Mouse (Mus musculus) adrenal gland, adult (tissue): ENCODE measurements at regions not wholly inside any gene's neighbourhood (a gene's known extent, or its start where the extent isn't known, plus 50 kb on each side); places are given as distances from the start of the nearest gene placed in this dataset.

ENCODE experiments used
- DNase-seq, 2 experiments: peaks; one replicate each; pipeline ENCODE4 v3.0.0; 2022 to 2023; ENCODE audit warnings: low spot score in 1 of 2; ENCODE audit not compliant: inconsistent age in 2 of 2

DNA sequence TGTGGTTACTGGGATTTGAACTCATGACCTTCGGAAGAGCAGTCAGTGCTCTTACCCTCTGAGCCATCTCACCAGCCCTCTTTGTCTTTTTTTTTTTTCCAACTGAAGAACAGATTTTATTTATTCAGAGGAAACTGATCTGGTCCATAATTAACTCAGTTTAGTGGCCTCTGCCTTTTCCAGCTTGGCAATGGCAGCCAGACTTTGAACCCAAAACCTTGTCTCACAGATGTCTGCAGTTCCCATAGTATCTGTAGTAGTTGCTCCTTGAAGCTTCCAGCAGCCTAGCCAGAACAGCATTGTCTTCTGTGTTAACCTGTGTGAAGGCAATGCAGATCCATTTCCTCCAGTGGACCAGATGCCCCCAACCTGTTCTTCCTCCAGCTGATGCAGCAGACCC is 64.2 kb upstream of the Daam1 start:
- DNase-seq, result no peak

DNA sequence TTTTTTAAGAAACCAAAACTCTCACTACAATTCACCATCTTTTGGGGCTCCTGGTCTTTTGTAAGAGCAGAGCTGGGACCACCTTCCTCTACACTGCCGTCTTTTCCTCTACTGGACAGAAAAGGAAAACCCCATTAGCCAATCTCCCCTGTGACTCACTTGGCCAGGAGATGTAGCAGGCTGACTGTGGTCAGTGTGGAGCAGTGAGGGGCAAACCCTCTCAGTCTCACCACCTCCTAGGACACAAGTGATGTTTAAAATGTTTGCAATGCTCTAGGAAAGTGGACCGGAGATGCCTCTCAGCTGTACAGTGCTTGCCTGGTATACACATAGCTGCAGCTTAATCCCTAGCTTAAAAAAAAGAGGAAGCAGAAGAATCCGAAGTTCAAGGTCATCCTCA is 63.0 kb upstream of the Daam1 start:
- DNase-seq, result peak in 1 of 2 experiments; percentile 47

DNA sequence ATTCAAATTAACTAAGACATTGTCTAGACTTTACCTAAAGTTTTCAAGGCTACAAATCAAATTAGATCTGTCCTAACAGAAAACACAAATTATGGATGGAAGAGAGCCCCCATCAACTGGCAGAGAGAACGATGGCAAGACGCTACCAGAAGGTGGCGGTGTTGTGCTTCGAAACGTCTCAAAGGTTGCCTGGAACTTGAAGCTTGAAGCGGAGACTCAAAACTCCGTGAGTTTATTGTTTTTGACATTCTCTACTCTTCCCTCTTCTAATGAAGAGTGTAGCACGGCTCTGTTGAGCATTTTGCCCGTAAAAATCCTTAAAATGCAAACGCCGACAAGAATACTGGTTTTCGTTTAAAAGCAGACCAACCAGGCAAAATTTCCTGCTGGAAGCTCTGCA is 62.4 kb upstream of the Daam1 start:
- peak; percentile 76 to 94 for DNase-seq

DNA sequence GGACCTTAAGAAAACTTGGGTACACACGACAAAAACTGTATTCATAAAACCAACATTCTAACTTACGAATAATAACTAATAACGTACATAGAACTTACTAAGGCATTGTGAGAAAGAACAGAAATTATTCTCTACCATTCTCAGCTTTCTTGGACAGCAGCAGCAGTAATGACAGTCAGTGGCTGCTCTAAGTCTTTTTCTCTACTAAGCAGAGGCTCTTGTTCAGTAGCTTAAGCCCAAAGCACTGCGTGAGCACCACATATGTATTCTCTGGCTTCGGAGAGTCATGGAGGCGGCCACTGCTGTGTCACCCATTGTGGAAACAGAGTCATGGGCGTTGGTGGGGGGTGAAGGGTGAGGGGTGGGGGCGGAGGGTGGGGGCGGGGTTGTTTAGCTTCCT is 62.0 kb upstream of the Daam1 start:
- DNase-seq, result no peak

DNA sequence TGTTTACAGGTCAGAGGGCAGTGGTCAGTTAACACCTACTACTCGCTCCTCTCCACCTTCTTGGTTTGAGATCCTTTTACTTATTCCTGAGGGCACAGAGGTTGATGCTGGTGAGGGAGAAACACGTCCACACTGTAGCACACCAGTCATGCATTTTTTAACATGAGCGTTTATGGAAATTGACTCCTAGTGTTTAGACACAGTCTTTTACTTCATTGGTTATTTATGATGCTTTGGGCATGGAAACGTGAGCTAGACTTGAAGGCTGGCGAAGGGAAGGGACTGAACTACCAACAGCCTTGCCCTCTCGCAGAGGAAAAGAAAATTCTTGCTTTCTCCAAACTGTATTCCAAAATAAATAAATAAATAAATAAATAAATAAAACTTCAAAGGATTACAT is 61.6 kb upstream of the Daam1 start:
- no peak for DNase-seq

DNA sequence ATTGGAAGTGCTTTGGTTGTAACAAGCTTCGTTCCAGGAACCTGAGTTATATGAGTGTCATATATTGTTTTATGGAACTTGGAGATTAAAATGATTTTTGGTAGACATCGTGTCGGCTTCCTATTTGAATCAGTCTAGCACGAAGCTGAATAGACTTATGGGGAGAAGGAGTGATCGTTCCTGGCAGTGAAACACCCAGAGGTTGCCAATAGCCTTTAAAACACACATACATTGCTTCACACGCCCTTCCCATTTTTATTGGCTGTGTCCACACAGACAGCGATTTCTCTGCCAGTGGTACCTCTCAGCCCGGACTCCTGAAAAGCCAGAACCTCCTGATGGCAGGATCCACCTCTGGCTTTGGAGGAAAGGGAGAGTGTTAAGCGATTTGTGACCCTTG is 57.0 kb upstream of the Daam1 start:
- DNase-seq, result no peak

DNA sequence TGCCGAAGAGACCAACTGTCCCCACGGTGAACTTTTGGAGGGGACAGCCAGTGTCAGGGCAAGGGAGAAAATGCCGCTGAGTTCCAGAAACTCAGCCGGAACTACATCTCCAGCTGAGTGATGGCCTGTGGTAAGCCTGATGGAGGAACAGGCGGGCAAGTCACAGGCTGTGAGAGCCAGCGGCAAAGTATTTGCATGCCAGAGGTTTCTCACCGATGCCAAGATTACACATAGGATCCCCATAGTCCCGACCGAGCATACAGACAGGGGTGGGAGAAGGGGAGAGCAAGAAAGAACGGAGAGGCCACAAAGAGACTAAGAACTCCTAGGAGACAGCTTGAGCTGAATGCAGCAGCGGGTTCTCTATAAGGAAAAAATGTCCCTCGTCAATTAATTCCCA is 55.8 kb upstream of the Daam1 start:
- DNase-seq, result no peak

DNA sequence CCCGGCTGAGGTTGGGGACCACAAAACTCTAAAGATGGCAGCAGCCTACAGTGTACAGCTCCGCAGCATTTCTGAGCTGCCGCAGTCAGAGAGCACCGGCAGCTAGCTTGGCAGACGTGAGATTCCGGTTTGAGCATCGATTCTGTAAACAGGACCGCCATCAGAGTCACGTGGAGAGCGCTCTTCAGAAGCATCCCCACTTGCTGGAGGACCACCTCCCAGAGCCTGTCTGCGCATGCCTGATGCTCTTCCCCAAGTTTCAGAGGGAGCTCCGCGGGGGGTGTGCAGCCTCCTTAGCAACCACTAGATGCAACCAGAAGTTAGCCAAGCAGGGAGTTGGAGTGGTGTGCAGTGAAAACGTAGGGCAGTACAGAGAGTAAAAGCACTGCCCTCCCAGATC is 52.7 kb upstream of the Daam1 start:
- DNase-seq, result no peak

DNA sequence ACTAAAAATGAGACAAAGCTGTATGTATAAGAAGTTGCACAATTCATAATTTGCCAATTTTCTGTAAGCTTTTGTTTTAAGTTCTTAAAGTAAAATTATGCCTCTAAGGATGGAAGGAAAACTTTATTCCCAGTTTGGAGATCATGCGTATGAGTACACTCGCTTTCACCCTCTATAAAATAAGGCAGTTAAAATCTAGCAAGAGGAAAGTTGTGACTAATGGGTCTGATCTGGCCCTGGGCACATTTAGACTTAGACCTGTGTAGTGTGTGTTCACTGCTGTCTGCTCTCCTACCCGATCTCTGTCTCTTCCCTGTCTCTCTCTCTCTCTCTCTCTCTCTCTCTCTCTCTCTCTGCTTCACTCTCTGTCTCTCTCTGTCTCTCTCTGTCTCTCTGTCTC is 51.9 kb upstream of the Daam1 start:
- DNase-seq, result no peak

DNA sequence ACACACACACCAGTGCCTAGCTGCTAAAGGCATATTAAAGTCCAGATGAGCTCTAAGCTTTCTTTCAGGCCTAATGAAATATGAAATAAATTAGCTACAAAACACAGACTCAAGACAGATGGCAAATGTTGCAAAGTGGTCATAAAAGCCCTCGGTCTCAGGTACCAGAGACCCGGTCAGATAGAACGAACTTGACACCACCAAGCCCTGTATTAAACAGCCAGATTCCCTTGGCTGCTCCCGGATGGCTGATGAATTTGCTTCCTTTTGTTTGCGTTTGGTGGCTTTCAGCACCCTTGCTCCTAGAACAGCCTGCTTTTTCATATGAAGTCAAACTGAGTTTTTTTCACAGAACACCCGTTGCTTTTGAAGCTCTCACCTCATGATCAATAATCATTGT is 51.5 kb upstream of the Daam1 start:
- DNase-seq, result peak in 1 of 2 experiments; percentile 12
